Mouse (Mus musculus) liver, embryonic 15.5 days (tissue): ENCODE measurements at regions not wholly inside any gene's neighbourhood (a gene's known extent, or its start where the extent isn't known, plus 50 kb on each side); places are given as distances from the start of the nearest gene placed in this dataset.

ENCODE experiments used
- ATAC-seq: fragments of 200-750 bp; cut with Nextera tagmentation; 2 replicates; pipeline ENCODE4 v1.8.0; 2017; ENCODE audit warnings: moderate number of reproducible peaks, mild to moderate bottlenecking, moderate library complexity; ENCODE audit not compliant: insufficient read depth
- H3K27ac ChIP-seq: fragments of 300-500 bp; sonication (generic); replicated peaks from 2 replicates; pipeline ENCODE4 v1.5.1; 2015; ENCODE audit warnings: mild to moderate bottlenecking, inconsistent platforms
- H3K27me3 ChIP-seq: fragments of 300-500 bp; sonication (generic); 2 replicates; pipeline ENCODE4 v1.6.1; 2015; ENCODE audit warnings: mild to moderate bottlenecking, inconsistent platforms
- H3K36me3 ChIP-seq: fragments of 300-500 bp; sonication (generic); replicated peaks from 2 replicates; pipeline ENCODE4 v1.6.1; 2015; ENCODE audit warnings: moderate library complexity, mild to moderate bottlenecking, inconsistent platforms
- H3K4me1 ChIP-seq: fragments of 300-500 bp; sonication (generic); replicated peaks from 2 replicates; pipeline ENCODE4 v1.6.1; 2015; ENCODE audit warnings: inconsistent platforms
- H3K4me2 ChIP-seq: fragments of 300-500 bp; sonication (generic); 2 replicates; pipeline ENCODE4 v1.6.1; 2015; ENCODE audit warnings: moderate library complexity, mild to moderate bottlenecking, inconsistent platforms
- H3K4me3 ChIP-seq: fragments of 300-500 bp; sonication (generic); replicated peaks from 2 replicates; pipeline ENCODE4 v1.5.1; 2015; ENCODE audit warnings: mild to moderate bottlenecking, inconsistent platforms
- H3K9ac ChIP-seq: fragments of 300-500 bp; sonication (generic); 2 replicates; pipeline ENCODE4 v1.6.1; 2015; ENCODE audit warnings: moderate library complexity, mild to moderate bottlenecking, inconsistent platforms
- H3K9me3 ChIP-seq: fragments of 300-500 bp; sonication (generic); replicated peaks from 2 replicates; pipeline ENCODE4 v1.6.1; 2016; ENCODE audit warnings: inconsistent platforms
- WGBS: fragments of 180-500 bp; shearing (Covaris S2); methylation state at CpG from one replicate; pipeline ENCODE4 v1.1.7; 2015; ENCODE audit warnings: mixed read lengths; ENCODE audit not compliant: insufficient replicate concordance; 5-methylcytosine and 5-hydroxymethylcytosine counted together

GRCm38 (mm10) chr8:26447886-26448640 lies 328.7 kb downstream of the Gm45692 start:
- H3K9ac ChIP-seq, result no peak overlapping the region
- H3K36me3 ChIP-seq, result no peaks in the 10 kb centered on the region
- no peaks in the 10 kb centered on the region for H3K9me3 ChIP-seq
- no peak overlapping the region for H3K27ac ChIP-seq
- H3K4me1 ChIP-seq, result no peaks in the 10 kb centered on the region
- H3K4me3 ChIP-seq, result no peak overlapping the region
- no peak for ATAC-seq
- no peak overlapping the region for H3K4me2 ChIP-seq
- no peaks in the 10 kb centered on the region for H3K27me3 ChIP-seq
- WGBS, result 49% methylated on average over 8 of the region's 8 CpGs

DNA sequence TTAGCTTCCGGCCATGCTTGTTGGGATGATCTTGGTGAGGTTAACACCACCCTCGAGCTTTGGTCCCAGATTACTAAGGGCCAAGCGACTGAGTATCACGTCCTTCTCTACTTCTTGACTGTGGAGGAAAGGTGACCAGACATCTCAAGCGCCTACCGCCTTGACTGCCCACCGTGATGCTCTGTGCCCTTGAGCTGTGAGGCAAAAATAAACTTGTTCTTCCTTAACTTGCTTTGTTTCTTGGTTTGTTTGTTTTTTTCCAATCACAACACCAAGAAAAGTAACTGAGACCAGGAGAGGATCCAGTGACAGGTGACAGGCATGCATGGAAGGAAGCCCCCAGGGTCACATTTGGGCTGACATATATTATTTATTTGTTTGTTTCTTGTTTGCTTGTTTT lies 330.0 kb downstream of the Gm45692 start:
- no peaks in the 10 kb centered on the region for H3K9me3 ChIP-seq
- H3K9ac ChIP-seq, result no peak overlapping the region
- no peak overlapping the region for H3K4me2 ChIP-seq
- no peak overlapping the region for H3K4me3 ChIP-seq
- no peaks in the 10 kb centered on the region for H3K27me3 ChIP-seq
- ATAC-seq, result no peak
- H3K36me3 ChIP-seq, result no peaks in the 10 kb centered on the region
- 69% methylated on average over 7 of the region's 7 CpGs for WGBS
- H3K4me1 ChIP-seq, result no peaks in the 10 kb centered on the region
- no peak overlapping the region for H3K27ac ChIP-seq

GRCm38 (mm10) chr8:26450543-26450942 lies 331.2 kb downstream of the Gm45692 start:
- no peaks in the 10 kb centered on the region for H3K4me1 ChIP-seq
- H3K36me3 ChIP-seq, result no peaks in the 10 kb centered on the region
- no peak overlapping the region for H3K9ac ChIP-seq
- no peak for ATAC-seq
- H3K27ac ChIP-seq, result no peak overlapping the region
- WGBS, result 62% methylated on average over 10 of the region's 10 CpGs
- H3K9me3 ChIP-seq, result no peaks in the 10 kb centered on the region
- H3K27me3 ChIP-seq, result no peaks in the 10 kb centered on the region
- no peak overlapping the region for H3K4me3 ChIP-seq
- no peak overlapping the region for H3K4me2 ChIP-seq

DNA sequence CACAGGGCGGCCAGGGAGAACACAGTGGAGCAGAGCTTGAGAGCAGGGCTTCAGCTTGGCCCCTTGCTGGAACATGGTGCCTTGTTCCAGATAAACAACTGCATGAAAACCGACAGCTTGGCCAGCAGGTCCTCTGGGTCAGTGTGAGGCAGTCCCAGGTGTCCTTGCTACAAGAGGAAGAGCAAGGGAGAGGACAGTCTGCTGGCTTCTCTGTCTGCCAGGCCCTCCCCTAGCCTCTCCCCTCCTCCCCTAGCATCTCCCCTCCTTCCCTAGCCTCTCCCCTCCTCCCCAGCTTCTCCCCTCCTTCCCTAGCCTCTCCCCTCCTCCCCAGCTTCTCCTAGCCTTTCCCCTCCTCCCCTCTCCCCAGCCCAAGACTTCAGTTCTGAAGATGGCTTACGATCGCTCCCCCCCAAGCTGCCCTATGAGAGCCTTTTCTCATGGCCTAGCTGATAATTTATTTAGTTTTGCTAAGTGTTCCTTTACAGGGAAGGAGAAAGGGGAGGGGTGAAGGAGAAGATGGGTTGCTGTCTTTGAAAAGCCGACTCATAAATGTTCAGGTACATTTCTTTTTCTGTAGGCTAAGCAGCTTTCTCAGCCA lies 333.7 kb downstream of the Gm45692 start:
- no peak overlapping the region for H3K4me3 ChIP-seq

DNA sequence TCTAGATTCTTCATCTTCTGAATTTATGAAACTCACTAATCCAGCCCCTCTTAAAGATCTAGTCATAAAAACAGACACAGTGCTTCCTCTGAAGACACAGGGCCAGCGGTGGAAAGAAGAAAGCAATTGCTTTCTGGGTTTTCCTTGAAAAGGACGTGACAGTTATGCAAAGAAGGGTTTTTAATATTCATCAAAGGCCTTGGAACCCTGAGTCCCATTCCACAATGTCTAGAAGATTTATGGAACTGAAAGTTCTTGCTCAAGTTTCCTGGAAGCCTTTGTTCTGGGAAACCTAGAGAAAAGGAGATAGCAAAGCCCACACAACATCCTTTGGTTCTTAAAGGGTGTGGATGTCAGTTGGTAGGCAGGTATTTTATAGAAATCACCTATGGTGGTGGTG lies 346.0 kb downstream of the Gm45692 start:
- Histone ChIP-seq H3K4me1 (no peaks in the 10 kb centered on the region), H3K27me3 (no peaks in the 10 kb centered on the region), H3K4me3 (no peak overlapping the region), H3K27ac (no peak overlapping the region), H3K9ac (no peak overlapping the region), H3K36me3 (no peaks in the 10 kb centered on the region), H3K9me3 (no peaks in the 10 kb centered on the region), H3K4me2 (no peak overlapping the region)
- 39% methylated on average over 2 of the region's 2 CpGs for WGBS
- ATAC-seq, result no peak

More for the DNA sequence above, 333.7 kb downstream of the Gm45692 start:
- Histone ChIP-seq H3K27me3 (no peaks in the 10 kb centered on the region), H3K4me1 (no peaks in the 10 kb centered on the region), H3K9me3 (no peaks in the 10 kb centered on the region), H3K4me2 (no peak overlapping the region), H3K36me3 (no peaks in the 10 kb centered on the region), H3K27ac (no peak overlapping the region), H3K9ac (no peak overlapping the region)
- WGBS, result 49% methylated on average over 5 of the region's 5 CpGs
- ATAC-seq, result no peak

DNA sequence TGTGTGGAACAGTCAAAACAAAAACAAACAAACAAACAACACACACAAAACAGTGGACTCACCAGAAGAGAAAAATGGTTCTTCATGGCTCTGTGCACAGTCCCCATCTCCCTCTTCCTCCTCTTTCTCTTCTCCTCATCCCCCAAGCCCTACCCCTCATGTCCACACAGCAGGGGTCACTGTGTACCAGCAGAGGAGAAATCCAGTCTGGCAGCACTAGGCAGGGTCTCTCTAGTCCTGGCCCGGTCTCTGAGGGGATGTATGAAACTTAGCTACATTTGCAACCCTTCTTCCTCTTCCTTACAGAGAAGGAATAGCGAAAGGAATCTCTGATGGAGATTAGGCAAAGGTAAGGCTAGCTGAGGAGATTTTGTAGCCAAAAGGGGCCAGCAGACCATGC lies 349.1 kb downstream of the Gm45692 start:
- Histone ChIP-seq H3K27me3 (no peaks in the 10 kb centered on the region), H3K4me1 (no peaks in the 10 kb centered on the region), H3K4me2 (no peak overlapping the region), H3K27ac (no peak overlapping the region), H3K4me3 (no peak overlapping the region), H3K36me3 (no peaks in the 10 kb centered on the region), H3K9me3 (no peaks in the 10 kb centered on the region), H3K9ac (no peak overlapping the region)
- no peak for ATAC-seq
- WGBS, result 47% methylated on average over 2 of the region's 2 CpGs

- no peak overlapping the region for H3K27ac ChIP-seq
- no peak overlapping the region for H3K9ac ChIP-seq
- H3K27me3 ChIP-seq, result no peaks in the 10 kb centered on the region
- H3K9me3 ChIP-seq, result no peaks in the 10 kb centered on the region
- H3K4me2 ChIP-seq, result no peak overlapping the region
- no peak for ATAC-seq
- no peak overlapping the region for H3K4me3 ChIP-seq
- 40% methylated on average over 6 of the region's 6 CpGs for WGBS
- no peaks in the 10 kb centered on the region for H3K4me1 ChIP-seq
- H3K36me3 ChIP-seq, result no peaks in the 10 kb centered on the region
Observed at GRCm38 (mm10) chr8:26469705-26470104, 350.4 kb downstream of the Gm45692 start.

DNA sequence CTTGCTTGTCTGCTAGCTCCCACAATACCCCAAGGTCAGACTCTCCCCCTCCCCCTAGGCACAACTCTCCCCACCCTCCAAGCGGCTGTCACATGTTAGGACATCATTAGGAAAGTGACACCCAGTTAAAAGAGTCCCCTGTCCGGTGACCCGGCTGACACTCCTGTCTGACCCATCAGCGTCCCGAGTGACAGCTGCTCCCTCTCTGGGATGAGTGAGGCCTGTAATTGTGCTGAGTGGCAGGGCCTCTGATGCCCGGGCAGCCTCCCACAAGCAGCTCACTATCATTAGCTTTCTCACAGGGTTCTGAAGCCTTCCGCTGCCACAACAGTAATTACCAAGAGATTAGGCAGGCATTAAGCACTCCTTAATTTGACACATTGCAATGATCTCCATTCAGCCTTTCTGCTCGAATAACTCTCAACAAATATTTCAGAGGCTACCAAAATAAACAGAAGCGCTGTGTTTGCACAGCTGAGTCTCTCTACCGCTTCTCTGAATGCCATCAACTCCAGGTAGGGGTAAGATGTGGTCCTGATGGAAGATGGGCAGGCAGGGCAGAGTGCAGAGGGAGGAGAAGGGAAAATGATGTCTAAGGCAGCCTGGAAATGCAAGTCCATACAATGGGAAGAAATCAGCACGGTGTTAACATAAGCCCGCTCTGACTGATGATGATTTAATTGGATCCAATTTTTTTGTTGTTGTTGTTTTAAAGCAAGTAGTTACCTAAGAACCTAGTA lies 352.6 kb downstream of the Gm45692 start:
- Histone ChIP-seq H3K27ac (no peak overlapping the region), H3K9me3 (no peaks in the 10 kb centered on the region), H3K4me2 (no peak overlapping the region), H3K9ac (no peak overlapping the region), H3K36me3 (no peaks in the 10 kb centered on the region), H3K27me3 (no peaks in the 10 kb centered on the region), H3K4me3 (no peak overlapping the region), H3K4me1 (no peaks in the 10 kb centered on the region)
- WGBS, result 60% methylated on average over 12 of the region's 12 CpGs
- no peak for ATAC-seq

DNA sequence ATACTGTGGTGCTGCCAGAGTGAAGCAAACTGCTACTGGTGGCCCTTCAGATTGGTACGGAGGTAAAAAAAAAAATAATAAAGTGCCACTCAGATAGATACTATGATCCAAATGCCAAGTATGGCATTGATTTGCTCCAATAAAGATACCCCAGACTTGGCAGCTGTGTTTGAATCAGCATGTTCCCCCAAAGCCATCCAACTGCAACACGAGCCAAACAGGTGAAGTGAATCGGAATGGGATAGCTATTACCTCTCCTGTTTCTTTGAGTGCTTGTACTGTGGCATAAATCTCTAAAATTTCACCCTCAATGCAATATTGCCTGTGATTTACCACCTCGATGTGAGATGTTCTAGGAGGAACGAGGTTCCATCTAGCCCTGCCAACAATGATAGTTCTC lies 365.4 kb downstream of the Gm45692 start:
- Histone ChIP-seq H3K27me3 (no peaks in the 10 kb centered on the region), H3K36me3 (no peaks in the 10 kb centered on the region), H3K4me3 (no peak overlapping the region), H3K4me2 (no peak overlapping the region), H3K27ac (no peak overlapping the region), H3K9me3 (no peaks in the 10 kb centered on the region), H3K9ac (no peak overlapping the region), H3K4me1 (no peaks in the 10 kb centered on the region)
- 60% methylated on average over 5 of the region's 5 CpGs for WGBS
- no peak for ATAC-seq

DNA sequence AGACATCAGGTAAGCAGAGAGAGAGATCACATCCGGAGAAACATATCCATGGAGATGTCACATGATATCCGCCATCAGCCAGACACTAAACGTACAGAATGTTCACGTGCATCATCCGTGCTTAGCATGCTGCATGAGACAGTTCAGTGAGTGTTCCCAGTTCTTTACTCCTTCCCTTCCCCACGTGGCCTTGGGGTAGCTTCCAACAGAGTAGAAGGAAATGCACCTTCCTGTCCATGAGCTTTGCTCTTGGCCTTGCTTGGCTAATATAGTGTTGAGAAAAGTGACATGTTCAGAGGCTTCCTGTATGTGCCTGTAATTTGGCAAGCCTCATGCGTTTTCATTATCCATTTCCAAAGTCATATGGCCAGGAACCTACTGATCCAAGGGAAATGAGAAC lies 368.5 kb downstream of the Gm45692 start:
- Histone ChIP-seq H3K4me3 (no peak overlapping the region), H3K9me3 (no peaks in the 10 kb centered on the region), H3K4me1 (no peaks in the 10 kb centered on the region), H3K4me2 (no peak overlapping the region), H3K27me3 (no peaks in the 10 kb centered on the region), H3K36me3 (no peaks in the 10 kb centered on the region), H3K27ac (no peak overlapping the region), H3K9ac (no peak overlapping the region)
- WGBS, result 70% methylated on average over 7 of the region's 7 CpGs
- no peak for ATAC-seq

GRCm38 (mm10) chr8:26488590-26488989 lies 369.3 kb downstream of the Gm45692 start:
- 69% methylated on average over 8 of the region's 8 CpGs for WGBS
- H3K9ac ChIP-seq, result no peak overlapping the region
- no peak overlapping the region for H3K4me2 ChIP-seq
- no peaks in the 10 kb centered on the region for H3K36me3 ChIP-seq
- no peaks in the 10 kb centered on the region for H3K27me3 ChIP-seq
- H3K4me1 ChIP-seq, result no peaks in the 10 kb centered on the region
- no peak overlapping the region for H3K27ac ChIP-seq
- no peak for ATAC-seq
- no peak overlapping the region for H3K4me3 ChIP-seq
- H3K9me3 ChIP-seq, result no peaks in the 10 kb centered on the region
